Mouse (Mus musculus) hindbrain, embryonic 14.5 days (tissue): ENCODE results near the gene Usp4. TPM values are rescaled to one million over a fixed set of nuclear protein-coding genes. Genes with fewer than 3 reads are reported as not detected.

Experiments
- ATAC-seq: fragments of 200-750 bp; cut with Nextera tagmentation; 2 replicates; pipeline ENCODE4 v1.8.0; 2017; ENCODE audit warnings: moderate number of reproducible peaks, mild to moderate bottlenecking, moderate TSS enrichment, moderate library complexity; ENCODE audit not compliant: low FRiP score
- DNase-seq: peaks from one replicate; pipeline ENCODE4 v3.0.0-alpha.2; 2015; ENCODE audit warnings: low spot score
- H3K27ac ChIP-seq: fragments of 300-500 bp; sonication (generic); 2 replicates; pipeline ENCODE4 v1.5.1; 2014; ENCODE audit warnings: mild to moderate bottlenecking, moderate library complexity
- H3K27me3 ChIP-seq: fragments of 300-500 bp; sonication (generic); 2 replicates; pipeline ENCODE4 v1.6.1; 2014; ENCODE audit warnings: mild to moderate bottlenecking, low read length, mixed read lengths; ENCODE audit not compliant: control insufficient read depth, insufficient read depth
- H3K36me3 ChIP-seq: fragments of 300-500 bp; sonication (generic); replicated peaks from 2 replicates; pipeline ENCODE4 v1.6.1; 2014; ENCODE audit not compliant: control insufficient read depth, insufficient read depth
- H3K4me1 ChIP-seq: fragments of 300-500 bp; sonication (generic); replicated peaks from 2 replicates; pipeline ENCODE4 v1.6.1; 2014; ENCODE audit warnings: antibody characterized with exemption, low read length, mixed read lengths; ENCODE audit not compliant: control insufficient read depth, insufficient read depth
- H3K4me2 ChIP-seq: fragments of 300-500 bp; sonication (generic); replicated peaks from 2 replicates; pipeline ENCODE4 v1.6.1; 2014; ENCODE audit warnings: mild to moderate bottlenecking, moderate library complexity
- H3K4me3 ChIP-seq: fragments of 300-500 bp; sonication (generic); replicated peaks from 2 replicates; pipeline ENCODE4 v1.5.1; 2014; ENCODE audit warnings: mild to moderate bottlenecking, low read length
- H3K9ac ChIP-seq: fragments of 300-500 bp; sonication (generic); 2 replicates; pipeline ENCODE4 v1.6.1; 2014
- H3K9me3 ChIP-seq: fragments of 300-500 bp; sonication (generic); 2 replicates; pipeline ENCODE4 v1.6.1; 2016; ENCODE audit warnings: low read length; ENCODE audit not compliant: control insufficient read depth
- WGBS: fragments of 180-500 bp; shearing (Covaris S2); extraction: QIAGEN DNeasy Blood & Tissue Kit; methylation state at CpG from one replicate; pipeline ENCODE4 v1.1.7; 2014; 5-methylcytosine and 5-hydroxymethylcytosine counted together
- polyA plus RNA-seq: library from polyadenylated mRNA; unstranded; fragments of >200 nt; fragmentation: Nextera tagmentation; extraction: Ambion mirVana; gene quantifications from 2 replicates; pipeline ENCODE4 v1.2.1, GENCODE M21; 2014

The Usp4 gene
- polyA plus RNA-seq, 1 experiment from 2014 or later, result 127 TPM

GRCm38 (mm10) chr9:108340258-108341138 is 7.2 kb upstream of the Usp4 start:
- Histone ChIP-seq H3K9me3 (no peaks in the 10 kb centered on the region), H3K4me1 (peaks cover 17% of the 10 kb centered on the region), H3K27me3 (no peaks in the 10 kb centered on the region), H3K4me3 (peak overlapping the region; percentile 60), H3K4me2 (peak overlapping the region; percentile 80), H3K36me3 (peaks cover 14% of the 10 kb centered on the region), H3K27ac (no peak overlapping the region), H3K9ac (peak overlapping the region; percentile 85)
- WGBS, result 63% methylated on average over 10 of the region's 10 CpGs
- DNase-seq (no peak), ATAC-seq (no peak)

- Histone ChIP-seq H3K36me3 (peaks cover 9% of the 10 kb centered on the region), H3K4me2 (no peak overlapping the region), H3K9ac (no peak overlapping the region), H3K4me3 (no peak overlapping the region), H3K27me3 (no peaks in the 10 kb centered on the region), H3K4me1 (peaks cover 20% of the 10 kb centered on the region), H3K9me3 (no peaks in the 10 kb centered on the region), H3K27ac (no peak overlapping the region)
- no peak for DNase-seq
- 94% methylated on average over 5 of the region's 5 CpGs for WGBS
- no peak for ATAC-seq
These were observed 6.5 kb upstream of the Usp4 start for GRCm38 (mm10) chr9:108341139-108341475.

GRCm38 (mm10) chr9:108341801-108342200 is 5.9 kb upstream of the Usp4 start:
- Histone ChIP-seq H3K36me3 (0 out of 2 replicates have a peak, but pooled peaks cover 3% of the 10 kb centered on the region), H3K4me3 (no peak overlapping the region), H3K27ac (no peak overlapping the region), H3K9ac (no peak overlapping the region), H3K4me1 (peaks cover 22% of the 10 kb centered on the region), H3K27me3 (no peaks in the 10 kb centered on the region), H3K4me2 (no peak overlapping the region), H3K9me3 (no peaks in the 10 kb centered on the region)
- DNase-seq (no peak), ATAC-seq (no peak)

- DNase-seq (no peak), ATAC-seq (no peak)
- H3K9ac ChIP-seq, result no peak overlapping the region
- no peaks in the 10 kb centered on the region for H3K27me3 ChIP-seq
- H3K27ac ChIP-seq, result no peak overlapping the region
- no peak overlapping the region for H3K4me3 ChIP-seq
- H3K36me3 ChIP-seq, result no peaks in the 10 kb centered on the region
- no peak overlapping the region for H3K4me2 ChIP-seq
- peaks cover 22% of the 10 kb centered on the region for H3K4me1 ChIP-seq
- WGBS, result 55% methylated on average over 5 of the region's 5 CpGs
- H3K9me3 ChIP-seq, result no peaks in the 10 kb centered on the region
These were observed 5.3 kb upstream of the Usp4 start for GRCm38 (mm10) chr9:108342301-108342831.

GRCm38 (mm10) chr9:108343331-108343730 is 4.3 kb upstream of the Usp4 start:
- Histone ChIP-seq H3K9me3 (no peaks in the 10 kb centered on the region), H3K4me2 (no peak overlapping the region), H3K27me3 (no peaks in the 10 kb centered on the region), H3K27ac (no peak overlapping the region), H3K4me1 (peaks cover 21% of the 10 kb centered on the region), H3K4me3 (no peak overlapping the region), H3K9ac (no peak overlapping the region), H3K36me3 (no peaks in the 10 kb centered on the region)
- ATAC-seq (no peak), DNase-seq (no peak)
- 88% methylated on average over 3 of the region's 3 CpGs for WGBS

- 95% methylated on average over 1 of the region's 1 CpGs for WGBS
- DNase-seq, result no peak
- H3K4me3 ChIP-seq, result no peak overlapping the region
These were observed 3.8 kb upstream of the Usp4 start for GRCm38 (mm10) chr9:108343835-108344234.

GRCm38 (mm10) chr9:108344471-108344870 is 3.2 kb upstream of the Usp4 start:
- Histone ChIP-seq H3K36me3 (no peaks in the 10 kb centered on the region), H3K4me1 (peaks cover 23% of the 10 kb centered on the region), H3K27ac (no peak overlapping the region), H3K9me3 (no peaks in the 10 kb centered on the region), H3K27me3 (no peaks in the 10 kb centered on the region), H3K4me2 (no peak overlapping the region), H3K4me3 (no peak overlapping the region), H3K9ac (no peak overlapping the region)
- no peak for ATAC-seq
- WGBS, result 86% methylated on average over 4 of the region's 4 CpGs
- DNase-seq, result no peak

More at GRCm38 (mm10) chr9:108343835-108344234, 3.8 kb upstream of the Usp4 start:
- Histone ChIP-seq H3K4me2 (no peak overlapping the region), H3K4me1 (peaks cover 22% of the 10 kb centered on the region), H3K27ac (no peak overlapping the region), H3K9ac (no peak overlapping the region), H3K36me3 (no peaks in the 10 kb centered on the region), H3K27me3 (no peaks in the 10 kb centered on the region), H3K9me3 (no peaks in the 10 kb centered on the region)
- no peak for ATAC-seq

- H3K4me2 ChIP-seq, result peak overlapping the region; percentile 91
- ATAC-seq, result no peak
- WGBS, result 6% methylated on average over 11 of the region's 11 CpGs
- peak overlapping the region; percentile 99 for H3K27ac ChIP-seq
- no peaks in the 10 kb centered on the region for H3K27me3 ChIP-seq
- peaks cover 24% of the 10 kb centered on the region for H3K36me3 ChIP-seq
- DNase-seq, result no peak
- H3K4me3 ChIP-seq, result peak overlapping the region; percentile 90
- peaks cover 12% of the 10 kb centered on the region for H3K4me1 ChIP-seq
- no peaks in the 10 kb centered on the region for H3K9me3 ChIP-seq
- peak overlapping the region; percentile 89 for H3K9ac ChIP-seq
These were observed 629 bp upstream of the Usp4 start for GRCm38 (mm10) chr9:108347024-108347423.

- H3K9me3 ChIP-seq, result no peaks in the 10 kb centered on the region
- H3K4me1 ChIP-seq, result peaks cover 12% of the 10 kb centered on the region
- H3K4me2 ChIP-seq, result peak overlapping the region; percentile 91
- H3K27me3 ChIP-seq, result no peaks in the 10 kb centered on the region
- 9% methylated on average over 14 of the region's 14 CpGs for WGBS
- peak overlapping the region; percentile 89 for H3K9ac ChIP-seq
- H3K36me3 ChIP-seq, result peaks cover 36% of the 10 kb centered on the region
- ATAC-seq (no peak), DNase-seq (no peak)
- peak overlapping the region; percentile 99; the same call in 1 of the 2 replicates for H3K27ac ChIP-seq
- H3K4me3 ChIP-seq, result peak overlapping the region; percentile 90
These were observed 632 bp downstream of the Usp4 start for GRCm38 (mm10) chr9:108348290-108348680.
